Mouse (Mus musculus) embryonic fibroblast, embryonic 13.5 days (primary cell): ENCODE data around the gene Timmdc1.

Source experiments
- CTCF ChIP-seq: IDR thresholded peaks from 2 replicates; pipeline ENCODE4 v1.5.1; 2011; ENCODE audit warnings: mild to moderate bottlenecking, control low read depth, low read length, moderate library complexity, borderline replicate concordance; ENCODE audit not compliant: insufficient read depth
- POLR2A ChIP-seq: IDR thresholded peaks from 2 replicates; pipeline ENCODE4 v1.6.1; 2011; ENCODE audit warnings: low read depth, mild to moderate bottlenecking, control low read depth, low read length, moderate library complexity

GRCm38 (mm10) chr16:38472507-38472873, 50.0 kb downstream of the Timmdc1 start:
- no peak for TF ChIP-seq CTCF
- no peak for TF ChIP-seq POLR2A
